Mouse (Mus musculus): ENCODE measurements around the gene H2-Q10. TPM values are rescaled to one million over a fixed set of nuclear protein-coding genes. Genes with fewer than 3 reads are reported as not detected.
"Not testable (repeated sequence)": the region's sequence is repeated elsewhere in the genome, so short reads cannot be mapped to it uniquely, and the experiment has no call there.

H2-Q10 gene
- total RNA-seq (2021): under 1 TPM; 0.34 to 0.37 TPM
- 4.2 and 7.0 TPM in 2 replicates for polyA plus RNA-seq (2012; rRNA removed)
- long read RNA-seq: 0 reads

DNA sequence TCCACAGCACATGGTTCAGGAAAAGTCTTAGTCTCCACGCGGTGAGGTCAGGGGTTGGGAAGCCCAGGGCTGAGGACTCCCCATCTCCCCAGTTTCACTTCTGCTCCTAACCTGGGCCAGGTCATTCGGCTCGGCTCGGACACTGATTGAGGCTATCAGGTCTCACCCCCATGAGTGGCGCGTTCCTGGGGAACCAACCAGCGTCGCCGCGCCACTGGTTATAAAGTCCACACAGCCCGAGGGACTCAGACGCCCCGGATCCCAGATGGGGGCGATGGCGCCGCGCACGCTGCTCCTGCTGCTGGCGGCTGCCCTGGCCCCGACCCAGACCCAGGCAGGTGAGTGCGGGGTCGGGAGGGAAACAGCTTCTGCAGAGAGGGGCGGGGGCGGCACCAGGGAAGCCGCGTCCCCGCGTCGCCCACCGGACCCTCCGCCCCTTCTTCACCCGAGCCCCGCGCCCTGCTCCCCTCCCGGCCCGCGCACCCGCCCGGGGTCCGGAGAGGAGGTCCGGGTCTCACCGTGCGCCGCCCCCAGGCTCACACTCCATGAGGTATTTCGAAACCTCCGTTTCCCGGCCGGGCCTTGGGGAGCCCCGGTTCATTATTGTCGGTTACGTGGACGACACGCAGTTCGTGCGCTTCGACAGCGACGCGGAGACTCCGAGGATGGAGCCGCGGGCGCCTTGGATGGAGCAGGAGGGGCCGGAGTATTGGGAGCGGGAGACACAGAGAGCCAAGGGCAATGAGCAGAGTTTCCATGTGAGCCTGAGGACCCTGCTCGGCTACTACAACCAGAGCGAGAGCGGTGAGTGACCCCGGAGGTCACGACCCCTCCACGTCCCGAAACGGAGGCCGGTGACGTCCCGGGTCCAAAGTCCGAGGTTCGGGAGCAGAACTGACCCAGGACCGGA, at the start of gene H2-Q10:
TSS of gene H2-Q10 (plus strand) at position 248 of the 910 bp plus-strand sequence.
- no peak for DNase-seq
- Histone ChIP-seq H3K27ac (no peak within 1 kb of the TSS), H3K27me3 (ENCODE audit: control insufficient read depth, insufficient read depth, low read length) (peaks cover 2% of the 10 kb centered on the region; the same call in 1 of the 2 replicates), H3K4me3 (peak within 1 kb of the TSS; percentile 33; the same call in 1 of the 2 replicates), H3K36me3 (ENCODE audit: control insufficient read depth, insufficient read depth, low read length) (no peaks in the 10 kb centered on the region), H3K4me1 (ENCODE audit: control insufficient read depth, insufficient read depth, low read length) (no peaks in the 10 kb centered on the region), H3K79me2 (replicated peaks; ENCODE audit: control insufficient read depth, insufficient read depth, low read length) (no peaks in the 10 kb centered on the region), H3K9ac (ENCODE audit: low read depth, low read length) (no peak within 1 kb of the TSS)
- intact Hi-C loops (cut with DNase I): no loop called here
- TF ChIP-seq EP300 (IDR thresholded peaks at IDR 0.05; ENCODE audit: insufficient read depth, low read depth, low read length): no peak
- no peak for TF ChIP-seq POLR2A (IDR thresholded peaks at IDR 0.05; ENCODE audit: insufficient read depth, low read depth, low read length)
- no peak for TF ChIP-seq CTCF (IDR thresholded peaks at IDR 0.05)
- 3% methylated on average over 80 of the region's 80 CpGs for WGBS

- peak in 1 of 2 experiments; percentile 36 for DNase-seq
These were observed 49.6 kb upstream of the H2-Q10 start for GRCm38 (mm10) chr17:35420206-35420810.

GRCm38 (mm10) chr17:35421331-35421730, 48.6 kb upstream of the H2-Q10 start:
- WGBS: 89% methylated on average over 4 of the region's 4 CpGs
- intact Hi-C loops (cut with DNase I); H3K27me3 ChIP-seq (ENCODE audit: control insufficient read depth, insufficient read depth, low read length); H3K36me3 ChIP-seq (ENCODE audit: control insufficient read depth, insufficient read depth, low read length); H3K27ac ChIP-seq; H3K4me1 ChIP-seq (ENCODE audit: control insufficient read depth, insufficient read depth, low read length); H3K4me3 ChIP-seq; H3K79me2 ChIP-seq (replicated peaks; ENCODE audit: control insufficient read depth, insufficient read depth, low read length); H3K9ac ChIP-seq (ENCODE audit: low read depth, low read length); DNase-seq: not testable (repeated sequence)

More at GRCm38 (mm10) chr17:35420206-35420810, 49.6 kb upstream of the H2-Q10 start:
- H3K79me2 ChIP-seq (replicated peaks; ENCODE audit: control insufficient read depth, insufficient read depth, low read length); H3K27me3 ChIP-seq (ENCODE audit: control insufficient read depth, insufficient read depth, low read length); H3K36me3 ChIP-seq (ENCODE audit: control insufficient read depth, insufficient read depth, low read length); H3K27ac ChIP-seq; H3K4me3 ChIP-seq; intact Hi-C loops (cut with DNase I); H3K4me1 ChIP-seq (ENCODE audit: control insufficient read depth, insufficient read depth, low read length); H3K9ac ChIP-seq (ENCODE audit: low read depth, low read length): not testable (repeated sequence)
- peak; percentile 72 for TF ChIP-seq CTCF (IDR thresholded peaks at IDR 0.05)
- WGBS: 14% methylated on average over 11 of the region's 11 CpGs

DNA sequence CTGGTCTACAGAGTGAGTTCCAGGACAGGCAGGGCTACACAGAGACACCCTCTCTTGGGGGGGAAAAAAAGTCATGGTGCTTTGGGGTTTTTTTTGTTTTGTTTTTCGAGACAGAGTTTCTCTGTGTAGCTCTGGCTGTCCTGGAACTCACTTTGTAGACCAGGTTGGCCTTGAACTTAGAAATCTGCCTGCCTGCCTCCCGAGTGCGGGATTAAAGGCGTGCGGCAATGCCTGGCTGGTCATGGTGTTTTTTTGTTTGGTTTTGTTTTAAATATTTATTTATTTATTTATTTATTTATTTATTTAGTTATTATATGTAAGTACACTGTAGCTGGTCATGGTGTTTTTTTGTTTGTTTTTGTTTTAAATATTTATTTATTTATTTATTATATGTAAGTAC, 47.5 kb upstream of the H2-Q10 start:
- H3K9ac ChIP-seq (ENCODE audit: low read depth, low read length); H3K4me3 ChIP-seq; H3K4me1 ChIP-seq (ENCODE audit: control insufficient read depth, insufficient read depth, low read length); H3K79me2 ChIP-seq (replicated peaks; ENCODE audit: control insufficient read depth, insufficient read depth, low read length); H3K27me3 ChIP-seq (ENCODE audit: control insufficient read depth, insufficient read depth, low read length); intact Hi-C loops (cut with DNase I); H3K36me3 ChIP-seq (ENCODE audit: control insufficient read depth, insufficient read depth, low read length); H3K27ac ChIP-seq; DNase-seq: not testable (repeated sequence)
- 88% methylated on average over 5 of the region's 5 CpGs for WGBS

DNA sequence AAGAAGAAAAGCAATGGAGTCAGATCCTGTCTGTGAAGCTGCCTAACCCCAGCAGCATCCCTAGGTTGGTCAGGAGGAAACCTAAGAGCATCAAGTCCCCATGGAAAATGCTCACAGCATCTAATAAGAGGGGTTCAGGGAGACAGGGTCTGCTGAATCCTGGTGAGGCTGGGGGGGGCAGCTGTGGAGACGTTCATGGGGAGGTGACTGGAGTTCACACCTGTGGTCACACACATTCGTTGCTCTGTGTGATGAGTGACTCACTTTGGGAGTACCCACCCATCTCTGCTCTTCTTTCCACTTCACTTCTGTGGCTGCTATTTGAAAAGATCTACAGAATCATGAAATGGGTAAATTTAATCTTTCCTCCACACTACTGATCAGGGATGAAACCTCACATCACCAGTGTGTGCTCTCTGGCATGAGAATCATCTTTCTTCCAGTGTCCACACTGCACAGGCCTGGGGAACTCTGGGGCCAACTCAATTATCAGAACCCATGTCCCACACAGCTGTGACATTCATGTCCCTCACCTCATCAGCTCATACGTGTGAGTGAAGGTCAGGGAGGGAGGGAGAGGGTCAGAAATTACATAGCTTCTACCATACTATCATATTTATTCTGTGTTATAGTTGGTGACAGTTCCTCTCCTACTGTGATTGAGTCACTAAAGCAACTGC, 46.6 kb upstream of the H2-Q10 start:
- intact Hi-C loops (cut with DNase I); H3K4me3 ChIP-seq; H3K36me3 ChIP-seq (ENCODE audit: control insufficient read depth, insufficient read depth, low read length); H3K27ac ChIP-seq; H3K27me3 ChIP-seq (ENCODE audit: control insufficient read depth, insufficient read depth, low read length); H3K79me2 ChIP-seq (replicated peaks; ENCODE audit: control insufficient read depth, insufficient read depth, low read length); H3K9ac ChIP-seq (ENCODE audit: low read depth, low read length); H3K4me1 ChIP-seq (ENCODE audit: control insufficient read depth, insufficient read depth, low read length): not testable (repeated sequence)
- peak in 1 of 2 experiments; percentile 5 for DNase-seq
- 59% methylated on average over 3 of the region's 3 CpGs for WGBS

GRCm38 (mm10) chr17:35424106-35424505, 45.8 kb upstream of the H2-Q10 start:
- H3K4me3 ChIP-seq; intact Hi-C loops (cut with DNase I); H3K79me2 ChIP-seq (replicated peaks; ENCODE audit: control insufficient read depth, insufficient read depth, low read length); H3K27ac ChIP-seq; H3K27me3 ChIP-seq (ENCODE audit: control insufficient read depth, insufficient read depth, low read length); DNase-seq; H3K4me1 ChIP-seq (ENCODE audit: control insufficient read depth, insufficient read depth, low read length); H3K36me3 ChIP-seq (ENCODE audit: control insufficient read depth, insufficient read depth, low read length); H3K9ac ChIP-seq (ENCODE audit: low read depth, low read length): not testable (repeated sequence)
- WGBS: 92% methylated on average over 3 of the region's 3 CpGs

All from heart, adult 2 months (tissue).